Mouse (Mus musculus) heart, embryonic 14.5 days (tissue): Measurements from ENCODE around the gene Slc9a8. TPM values are rescaled to one million over a fixed set of nuclear protein-coding genes. Genes with fewer than 3 reads are reported as not detected.
A peak's percentile ranks its signal among the peaks of the same experiment; 100 is the strongest.

Source experiments
- ATAC-seq: fragments of 200-750 bp; cut with Nextera tagmentation; 2 replicates; pipeline ENCODE4 v1.8.0; 2017; ENCODE audit warnings: low read depth, moderate TSS enrichment; ENCODE audit not compliant: insufficient number of reproducible peaks, insufficient read depth, low FRiP score
- H3K27ac ChIP-seq, 2 experiments: fragments of 200-500 bp in 1 of 2; fragments of 300-500 bp in 1 of 2; sonication (generic) in 1 of 2; replicated peaks in 1 of 2; 2 replicates each; pipeline ENCODE4 v1.5.1; 2012 to 2014; ENCODE audit warnings: low read depth in 2 of 2, low read length in 2 of 2, control low read depth in 1 of 2, mild to moderate bottlenecking in 1 of 2, mixed read lengths in 1 of 2; ENCODE audit not compliant: control insufficient read depth in 1 of 2, insufficient read depth in 1 of 2
- H3K27me3 ChIP-seq: fragments of 300-500 bp; sonication (generic); 2 replicates; pipeline ENCODE4 v1.6.1; 2014; ENCODE audit warnings: mild to moderate bottlenecking, low read length, control low read depth; ENCODE audit not compliant: control insufficient read depth, insufficient read depth
- H3K36me3 ChIP-seq: fragments of 300-500 bp; sonication (generic); 2 replicates; pipeline ENCODE4 v1.6.1; 2014; ENCODE audit warnings: mild to moderate bottlenecking, control low read depth, low read length, mixed read lengths; ENCODE audit not compliant: control insufficient read depth, insufficient read depth
- H3K4me1 ChIP-seq, 2 experiments: fragments of 200-500 bp in 1 of 2; fragments of 300-500 bp in 1 of 2; sonication (generic) in 1 of 2; 2 replicates each; pipeline ENCODE4 v1.6.1; 2012 to 2014; ENCODE audit warnings: low read length in 2 of 2, control low read depth in 1 of 2, mixed read lengths in 1 of 2; ENCODE audit not compliant: control insufficient read depth in 2 of 2, insufficient read depth in 2 of 2
- H3K4me2 ChIP-seq: fragments of 300-500 bp; sonication (generic); 2 replicates; pipeline ENCODE4 v1.6.1; 2014; ENCODE audit warnings: mild to moderate bottlenecking, low read length
- H3K4me3 ChIP-seq, 2 experiments: fragments of 200-500 bp in 1 of 2; fragments of 300-500 bp in 1 of 2; sonication (generic) in 1 of 2; 2 replicates each; pipeline ENCODE4 v1.5.1; 2012 to 2014; ENCODE audit warnings: low read length in 2 of 2, mild to moderate bottlenecking in 2 of 2, control low read depth in 1 of 2, low read depth in 1 of 2, moderate library complexity in 1 of 2; ENCODE audit not compliant: control insufficient read depth in 1 of 2, insufficient read depth in 1 of 2
- H3K9ac ChIP-seq: fragments of 300-500 bp; sonication (generic); 2 replicates; pipeline ENCODE4 v1.6.1; 2014; ENCODE audit warnings: mild to moderate bottlenecking, low read length
- H3K9me3 ChIP-seq: fragments of 300-500 bp; sonication (generic); 2 replicates; pipeline ENCODE4 v1.6.1; 2016; ENCODE audit warnings: low read length, control low read depth; ENCODE audit not compliant: control insufficient read depth
- WGBS: fragments of 180-500 bp; shearing (Covaris S2); extraction: QIAGEN DNeasy Blood & Tissue Kit; methylation state at CpG from one replicate; pipeline ENCODE4 v1.1.7; 2014; 5-methylcytosine and 5-hydroxymethylcytosine counted together
- polyA plus RNA-seq: library from polyadenylated mRNA; unstranded; fragments of >200 nt; fragmentation: Nextera tagmentation; extraction: Ambion mirVana; gene quantifications from 2 replicates; pipeline ENCODE4 v1.2.1, GENCODE M21; 2014

Gene Slc9a8
- polyA plus RNA-seq, 1 experiment from 2014 or later = 19.3 TPM

- no peaks in the 10 kb centered on the region for H3K27me3 ChIP-seq
- H3K9me3 ChIP-seq = no peaks in the 10 kb centered on the region
- WGBS = 93% methylated on average over 5 of the region's 5 CpGs
- H3K4me2 ChIP-seq = no peak overlapping the region
- no peak for ATAC-seq
- no peak overlapping the region for H3K9ac ChIP-seq
- H3K36me3 ChIP-seq = peaks cover 65% of the 10 kb centered on the region
- H3K27ac ChIP-seq = no peak overlapping the region
- H3K4me3 ChIP-seq = no peak overlapping the region
- H3K4me1 ChIP-seq = peaks cover 0 to 2% of the 10 kb centered on the region in 2 experiments; a peak in 1 of 4 replicates
Measured at GRCm38 (mm10) chr2:167463802-167464201, 42.3 kb downstream of the Slc9a8 start.

GRCm38 (mm10) chr2:167465951-167466350 lies 44.4 kb downstream of the Slc9a8 start:
- Histone ChIP-seq H3K36me3 (peaks cover 69% of the 10 kb centered on the region), H3K4me3 (no peak overlapping the region)
- WGBS = 91% methylated on average over 3 of the region's 3 CpGs

GRCm38 (mm10) chr2:167467214-167467613 lies 45.7 kb downstream of the Slc9a8 start:
- peaks cover 78% of the 10 kb centered on the region for H3K36me3 ChIP-seq
- H3K4me3 ChIP-seq = no peak overlapping the region
- WGBS = 74% methylated on average over 5 of the region's 5 CpGs
- no peak for ATAC-seq
- H3K9ac ChIP-seq = no peak overlapping the region
- no peak overlapping the region for H3K27ac ChIP-seq
- H3K4me1 ChIP-seq = peaks cover 0 to 2% of the 10 kb centered on the region in 2 experiments; a peak in 1 of 4 replicates
- H3K9me3 ChIP-seq = no peaks in the 10 kb centered on the region
- H3K27me3 ChIP-seq = no peaks in the 10 kb centered on the region
- no peak overlapping the region for H3K4me2 ChIP-seq

More at GRCm38 (mm10) chr2:167465951-167466350, 44.4 kb downstream of the Slc9a8 start:
- H3K4me1 ChIP-seq = peaks cover 0 to 2% of the 10 kb centered on the region in 2 experiments; a peak in 1 of 4 replicates
- no peaks in the 10 kb centered on the region for H3K9me3 ChIP-seq
- H3K27ac ChIP-seq = no peak overlapping the region
- no peak overlapping the region for H3K4me2 ChIP-seq
- no peak for ATAC-seq
- H3K9ac ChIP-seq = no peak overlapping the region
- H3K27me3 ChIP-seq = no peaks in the 10 kb centered on the region

- WGBS = 87% methylated on average over 6 of the region's 6 CpGs
- no peak for ATAC-seq
- Histone ChIP-seq H3K36me3 (peaks cover 88% of the 10 kb centered on the region), H3K9ac (no peak overlapping the region), H3K9me3 (no peaks in the 10 kb centered on the region), H3K27ac (no peak overlapping the region), H3K4me3 (no peak overlapping the region), H3K4me1 (no peaks in the 10 kb centered on the region), H3K4me2 (no peak overlapping the region), H3K27me3 (no peaks in the 10 kb centered on the region)
Measured at GRCm38 (mm10) chr2:167468444-167468843, 46.9 kb downstream of the Slc9a8 start.

GRCm38 (mm10) chr2:167470611-167471010 lies 49.1 kb downstream of the Slc9a8 start:
- no peak overlapping the region for H3K4me3 ChIP-seq
- peaks cover under 1 to 3% of the 10 kb centered on the region in 2 experiments; a peak in 3 of 4 replicates for H3K4me1 ChIP-seq
- no peak overlapping the region for H3K9ac ChIP-seq
- H3K36me3 ChIP-seq = peaks cover 94% of the 10 kb centered on the region
- no peak for ATAC-seq
- H3K9me3 ChIP-seq = no peaks in the 10 kb centered on the region
- 94% methylated on average over 3 of the region's 3 CpGs for WGBS
- H3K27ac ChIP-seq = no peak overlapping the region
- H3K27me3 ChIP-seq = no peaks in the 10 kb centered on the region
- no peak overlapping the region for H3K4me2 ChIP-seq

- Histone ChIP-seq H3K27me3 (no peaks in the 10 kb centered on the region), H3K4me2 (no peak overlapping the region), H3K9ac (no peak overlapping the region), H3K36me3 (peaks cover 84% of the 10 kb centered on the region), H3K4me1 (peaks cover 10 to 12% of the 10 kb centered on the region in 2 experiments), H3K27ac (peak overlapping the region in 1 of 2 experiments; percentile 14; a peak in 1 of 4 replicates), H3K9me3 (no peaks in the 10 kb centered on the region), H3K4me3 (no peak overlapping the region)
- ATAC-seq = no peak
- WGBS = 79% methylated on average over 6 of the region's 6 CpGs
Measured at GRCm38 (mm10) chr2:167471585-167471984, 50.1 kb downstream of the Slc9a8 start.

- Histone ChIP-seq H3K27me3 (no peaks in the 10 kb centered on the region), H3K4me2 (no peak overlapping the region), H3K36me3 (peaks cover 60% of the 10 kb centered on the region), H3K9ac (no peak overlapping the region), H3K4me1 (peaks cover 16 to 19% of the 10 kb centered on the region in 2 experiments), H3K27ac (no peak overlapping the region), H3K4me3 (no peak overlapping the region), H3K9me3 (no peaks in the 10 kb centered on the region)
- ATAC-seq = no peak
- 86% methylated on average over 6 of the region's 6 CpGs for WGBS
Measured at GRCm38 (mm10) chr2:167474218-167474617, 52.7 kb downstream of the Slc9a8 start.

GRCm38 (mm10) chr2:167475596-167475995 lies 54.1 kb downstream of the Slc9a8 start:
- WGBS = 76% methylated on average over 5 of the region's 5 CpGs
- H3K36me3 ChIP-seq = peaks cover 49% of the 10 kb centered on the region
- H3K9ac ChIP-seq = no peak overlapping the region

More at GRCm38 (mm10) chr2:167475596-167475995, 54.1 kb downstream of the Slc9a8 start:
- Histone ChIP-seq H3K4me2 (no peak overlapping the region), H3K4me3 (no peak overlapping the region), H3K27ac (peak overlapping the region; percentile 43 to 63), H3K27me3 (no peaks in the 10 kb centered on the region), H3K4me1 (peaks cover 16 to 19% of the 10 kb centered on the region in 2 experiments), H3K9me3 (no peaks in the 10 kb centered on the region)
- ATAC-seq = no peak
